Mouse (Mus musculus) skeletal muscle tissue, adult 2 months (tissue): Measurements from ENCODE around the gene Rnf207.

Experiments
- DNase-seq: peaks from one replicate; pipeline ENCODE4 v3.0.0-alpha.2; 2012; ENCODE audit warnings: low read depth, low spot score

Gene Rnf207

GRCm38 (mm10) chr4:152318517-152319234 is at the start of gene Rnf207:
Gene Rnf207 (minus strand): TSS chr4:152318993.
- no peak for DNase-seq

DNA sequence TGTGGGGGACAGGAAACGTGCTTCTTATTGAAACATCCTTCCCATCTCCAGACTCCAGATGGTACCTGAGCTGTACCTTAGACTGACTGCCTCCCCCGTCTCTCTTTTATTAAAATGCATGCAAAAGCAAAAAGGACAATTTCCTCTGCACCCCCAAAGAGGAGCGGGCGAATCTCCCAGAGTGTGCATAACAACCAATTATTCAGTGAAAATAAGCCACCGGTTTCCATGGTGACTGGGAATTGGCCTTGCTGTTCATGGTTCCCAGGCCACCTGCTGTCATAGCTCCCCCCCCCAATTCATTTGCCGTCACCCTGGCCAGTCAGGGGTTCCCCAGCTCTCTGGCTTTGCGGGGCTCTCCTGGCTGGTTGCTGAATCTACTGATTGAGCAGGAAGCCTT is 46.4 kb upstream of the Rnf207 start:
- no peak for DNase-seq

DNA sequence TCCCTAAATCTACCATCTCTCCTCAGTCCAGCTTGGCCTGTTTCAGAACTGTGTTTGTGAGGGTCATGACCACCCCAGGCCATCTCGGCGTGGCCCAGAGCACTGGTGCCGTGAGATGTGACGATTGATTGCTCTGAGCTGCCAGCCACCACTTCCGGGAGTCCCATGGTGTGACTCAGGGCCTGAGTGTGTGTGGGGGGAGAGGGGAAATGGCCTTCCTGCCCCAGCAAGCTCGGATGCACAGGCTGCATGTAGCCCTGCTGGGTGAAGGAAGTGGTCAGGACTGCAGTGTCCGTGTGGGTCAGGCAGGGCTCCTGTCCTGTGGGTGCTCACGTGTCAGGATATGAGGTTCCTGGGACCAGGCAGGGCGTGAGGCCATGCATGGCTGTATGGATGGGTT is 43.4 kb upstream of the Rnf207 start:
- no peak for DNase-seq

DNA sequence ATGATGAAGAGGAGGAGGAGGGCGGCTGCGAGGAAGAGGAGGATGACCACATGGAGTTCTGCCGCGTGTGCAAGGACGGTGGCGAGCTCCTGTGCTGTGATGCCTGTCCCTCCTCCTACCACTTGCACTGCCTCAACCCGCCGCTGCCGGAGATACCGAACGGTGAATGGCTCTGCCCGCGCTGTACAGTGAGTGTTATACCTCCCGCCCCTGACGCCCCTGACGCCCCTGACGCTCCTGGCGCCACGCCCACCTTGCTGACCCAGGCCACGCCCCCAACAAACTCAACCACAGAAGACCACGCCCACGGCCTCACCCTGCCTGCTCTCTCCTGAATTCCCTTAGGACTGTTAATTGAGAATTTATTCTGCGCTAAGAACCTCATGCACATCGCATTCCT is 42.1 kb upstream of the Rnf207 start:
- DNase-seq: no peak

DNA sequence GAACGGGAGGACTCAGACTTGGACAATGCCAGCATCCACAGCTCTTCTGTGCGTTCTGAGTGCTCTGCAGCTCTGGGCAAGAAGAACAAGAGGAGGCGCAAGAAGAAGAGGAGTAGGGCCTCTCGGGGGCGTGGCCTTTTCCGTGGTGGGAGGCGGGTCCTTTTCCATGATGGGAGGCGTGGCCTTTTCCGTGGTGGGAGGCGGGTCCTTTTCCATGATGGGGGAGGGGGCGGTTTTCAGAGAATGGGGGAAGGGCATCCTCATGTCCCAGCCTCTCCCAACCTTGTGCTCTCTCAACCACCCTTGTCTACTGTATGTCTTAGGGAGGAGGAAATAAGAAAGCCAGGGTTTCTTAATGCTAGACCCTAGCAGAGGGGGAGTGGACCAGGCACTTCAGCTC is 40.9 kb upstream of the Rnf207 start:
- no peak for DNase-seq

DNA sequence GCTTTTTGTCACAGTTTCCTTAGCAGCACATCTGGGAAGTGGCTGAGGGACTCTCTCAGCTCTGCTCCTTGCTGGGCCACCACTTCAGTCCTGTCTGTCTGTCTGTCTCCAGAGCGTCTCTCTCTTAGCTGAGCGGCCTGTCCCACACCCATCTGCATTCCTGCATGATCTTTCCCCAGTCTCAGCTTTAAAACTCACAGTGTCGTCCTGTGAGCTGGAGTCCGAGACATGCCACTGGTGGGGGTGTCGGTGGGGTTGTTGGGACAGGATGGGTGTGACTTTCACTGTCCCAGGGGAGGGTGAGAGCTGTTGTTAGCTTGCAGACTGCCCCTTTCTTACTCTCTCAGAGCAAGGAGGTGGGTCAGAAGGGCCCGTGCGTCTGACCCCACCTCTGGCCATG is 36.9 kb upstream of the Rnf207 start:
- DNase-seq: no peak

GRCm38 (mm10) chr4:152353886-152354637 is 35.3 kb upstream of the Rnf207 start:
- no peak for DNase-seq

GRCm38 (mm10) chr4:152351422-152352305 is 32.9 kb upstream of the Rnf207 start:
- DNase-seq: no peak

DNA sequence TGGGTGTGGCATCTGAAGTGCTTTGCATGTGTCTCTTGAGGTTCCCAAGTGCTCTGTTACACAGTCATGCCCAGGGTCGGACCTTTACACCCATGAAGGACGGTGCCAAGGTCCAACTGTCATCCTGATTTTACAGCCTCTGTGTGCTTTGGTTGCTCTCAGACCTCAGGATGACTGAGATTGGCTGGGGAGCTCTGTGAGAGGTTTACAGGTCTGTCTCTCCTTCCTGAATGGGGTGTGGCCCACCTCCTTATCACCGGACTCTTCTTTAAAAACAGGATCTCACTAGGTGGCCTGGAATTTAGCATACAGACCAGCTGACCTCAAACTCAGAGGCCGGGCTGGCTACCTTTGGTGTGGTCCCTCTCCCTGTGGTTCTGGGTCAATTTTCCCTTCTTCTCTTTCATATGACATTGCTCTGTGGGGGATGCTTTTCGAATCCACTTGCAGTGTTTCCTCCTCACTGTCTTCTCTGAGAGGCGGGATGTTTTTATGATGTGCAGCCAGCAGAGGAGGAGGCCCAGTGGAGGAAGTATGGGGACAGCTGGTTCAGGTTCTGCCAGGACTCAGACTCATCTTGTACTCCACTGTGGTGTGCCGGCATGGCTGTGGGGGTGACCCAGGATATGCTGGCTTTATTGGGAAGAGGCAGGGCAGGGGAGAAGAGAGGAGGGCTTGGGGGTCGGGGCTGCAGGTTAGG is 32.1 kb upstream of the Rnf207 start:
- DNase-seq: no peak

- no peak for DNase-seq
Measured at GRCm38 (mm10) chr4:152349837-152350381, 31.1 kb upstream of the Rnf207 start.

GRCm38 (mm10) chr4:152345120-152345889 is 26.5 kb upstream of the Rnf207 start:
- peak; percentile 74 for DNase-seq

DNA sequence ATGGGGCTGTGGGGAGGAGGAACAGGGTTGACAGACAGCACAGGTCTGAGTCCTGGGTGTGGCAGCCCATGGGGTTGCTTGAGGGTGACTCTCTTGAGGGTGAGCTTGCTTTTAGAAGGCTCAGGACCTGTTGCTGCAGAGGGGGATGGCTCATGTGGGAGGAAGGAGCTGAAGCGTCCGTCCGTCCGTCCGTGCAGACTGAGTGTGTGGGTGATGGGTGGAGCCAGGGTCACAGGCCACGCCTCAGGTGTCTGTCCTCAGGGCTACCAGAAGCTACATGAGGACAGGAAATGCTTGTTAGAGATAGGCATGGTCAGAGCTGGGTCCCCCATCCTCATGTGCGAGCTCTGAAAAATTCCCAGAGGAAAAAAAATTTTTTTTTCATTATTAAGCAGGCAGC is 25.9 kb upstream of the Rnf207 start:
- no peak for DNase-seq

GRCm38 (mm10) chr4:152343296-152343695 is 24.5 kb upstream of the Rnf207 start:
- no peak for DNase-seq

DNA sequence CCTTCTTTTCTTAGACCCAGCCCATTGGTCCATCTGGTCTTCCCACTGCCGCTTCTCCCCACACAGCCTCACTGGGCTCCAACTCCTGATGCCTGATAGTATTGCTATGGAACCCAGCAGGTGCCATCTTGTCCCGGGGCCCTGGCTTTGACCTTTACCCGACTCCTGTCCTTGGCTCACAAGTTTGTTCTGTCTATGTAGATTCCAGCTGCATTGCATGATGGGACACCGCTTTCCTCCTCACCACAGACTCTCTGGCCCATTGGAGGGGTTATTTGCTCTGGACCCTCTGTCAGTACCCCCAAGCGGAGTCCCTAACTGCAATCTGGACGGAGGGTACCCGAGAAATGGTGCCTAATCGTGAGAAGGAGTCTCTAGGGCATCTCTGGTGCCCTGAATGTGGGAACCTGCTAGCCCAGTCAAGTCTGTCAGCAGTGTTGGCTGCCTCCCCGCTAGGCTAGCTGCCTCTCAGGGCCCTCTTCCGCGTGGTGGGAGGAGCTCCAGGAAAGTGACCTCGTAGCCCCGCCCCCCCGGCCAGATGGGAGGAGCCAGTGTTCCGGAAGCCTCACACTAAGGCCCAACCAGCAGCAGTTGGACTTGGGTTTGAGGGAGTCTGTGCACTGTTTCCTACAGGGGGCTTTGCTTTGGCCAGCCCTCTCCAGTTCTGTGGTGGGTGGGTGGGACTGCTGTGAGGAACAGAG is 21.9 kb upstream of the Rnf207 start:
- DNase-seq: no peak

DNA sequence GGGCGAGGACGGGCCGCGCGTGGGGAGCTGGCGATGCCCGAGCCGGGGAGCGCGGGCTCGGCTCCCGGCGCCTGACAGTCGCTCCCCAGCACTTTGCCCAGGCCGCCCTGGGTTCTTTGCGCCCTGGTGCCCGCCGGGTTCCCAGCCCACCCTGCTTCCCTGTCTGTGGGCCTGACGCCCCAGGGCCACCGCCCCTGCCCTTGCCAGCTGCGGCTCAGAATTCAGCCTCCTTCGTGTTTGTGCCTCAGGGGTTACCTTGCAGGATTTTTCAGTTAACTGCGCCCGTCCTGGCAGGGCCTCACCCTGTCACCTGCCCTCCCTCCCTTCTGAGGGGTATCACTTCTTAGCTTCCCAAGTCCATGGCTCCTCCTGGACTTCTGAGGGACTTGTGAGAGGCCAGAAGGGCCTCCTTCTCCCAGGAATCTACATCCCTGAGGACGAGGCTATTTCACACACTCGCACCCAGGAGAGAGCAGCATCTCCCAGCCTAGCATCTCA is 20.5 kb upstream of the Rnf207 start:
- no peak for DNase-seq

DNA sequence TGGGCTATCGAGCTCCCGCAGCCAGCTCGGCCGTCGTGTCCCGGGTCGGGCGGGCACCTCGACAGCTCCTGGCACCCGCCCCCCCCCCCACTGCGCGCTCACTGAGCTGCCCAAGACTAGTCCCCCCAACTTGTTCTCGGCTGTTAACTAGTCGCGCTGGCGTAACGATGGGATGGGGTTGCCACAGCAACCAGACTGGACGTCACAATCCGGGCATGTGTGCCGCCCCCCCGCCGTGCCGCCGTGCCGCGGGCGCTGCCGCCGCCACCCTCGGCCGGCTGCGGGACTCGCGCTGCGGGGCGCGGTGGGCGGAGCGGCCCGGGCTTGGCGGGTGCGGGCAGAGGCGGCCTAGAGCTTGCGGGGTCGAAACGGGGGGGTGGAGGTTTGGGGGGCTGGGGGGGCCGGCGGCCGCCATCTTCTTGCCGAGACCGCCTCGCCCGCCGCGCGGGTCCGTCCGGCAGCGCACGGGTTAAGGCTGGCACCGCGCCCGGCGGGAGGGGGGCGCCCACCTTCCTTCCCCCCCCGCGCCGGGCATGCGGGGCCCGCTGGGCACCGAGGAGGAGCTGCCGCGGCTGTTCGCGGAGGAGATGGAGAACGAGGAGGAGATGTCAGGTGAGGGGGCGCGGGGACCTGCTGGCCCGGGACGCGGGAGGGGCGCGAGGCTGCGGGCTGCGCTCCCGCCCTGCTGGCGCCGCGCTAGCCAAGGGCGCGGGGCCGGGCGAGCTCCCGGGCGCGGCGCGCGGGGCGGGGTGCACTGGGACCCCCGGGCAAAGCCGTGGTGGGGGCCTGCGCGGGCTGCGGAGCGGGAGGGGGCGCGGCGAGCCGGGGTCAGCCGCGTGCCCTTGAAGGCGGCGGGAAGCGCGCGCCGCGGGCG is 19.9 kb upstream of the Rnf207 start, which contains the start of gene Chd5:
Gene Chd5 (plus strand): TSS at position 233 of the 874 bp plus-strand sequence.
- DNase-seq: no peak

DNA sequence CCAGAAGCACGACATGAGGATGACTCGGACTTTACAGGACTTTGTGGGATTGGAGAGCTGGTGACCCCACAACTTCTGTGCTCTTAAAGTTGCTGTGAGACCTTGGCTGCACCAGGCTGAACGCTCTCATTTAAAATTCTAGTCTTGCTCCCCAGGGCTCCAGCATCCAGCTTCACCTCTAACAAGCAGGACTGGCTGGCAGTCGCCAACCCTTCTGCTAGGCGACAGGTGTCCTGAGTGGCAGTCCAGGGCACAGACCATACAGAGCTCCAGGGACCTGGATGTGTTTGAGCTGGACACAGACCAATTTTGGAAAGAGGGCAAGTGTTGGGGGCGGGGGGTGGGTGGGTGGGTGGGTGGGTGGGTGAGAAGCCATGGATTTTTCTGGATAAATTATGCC is 19.0 kb upstream of the Rnf207 start:
- no peak for DNase-seq

DNA sequence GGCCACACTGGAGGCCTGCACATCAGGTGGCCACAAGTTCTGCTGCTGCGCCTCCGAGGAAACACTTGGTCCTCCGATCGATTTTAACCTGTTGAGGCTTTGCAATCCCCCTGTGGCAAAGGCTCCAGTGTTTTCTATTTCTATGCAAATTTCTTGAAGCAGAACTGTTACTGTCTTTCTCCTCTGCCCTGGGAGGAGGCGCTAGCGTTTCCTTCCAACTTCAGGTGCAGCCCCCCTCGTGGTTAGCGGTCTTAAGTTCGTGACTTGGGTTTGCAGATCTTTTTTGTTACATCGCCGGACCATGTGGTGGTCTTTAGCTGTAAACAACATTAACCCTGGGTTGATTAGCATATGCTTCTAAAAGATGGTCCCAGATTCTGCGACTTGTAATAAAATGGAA is 14.8 kb upstream of the Rnf207 start:
- DNase-seq: no peak

GRCm38 (mm10) chr4:152332952-152333351 is 14.2 kb upstream of the Rnf207 start:
- peak; percentile 35 for DNase-seq
